Mouse (Mus musculus) intestine, embryonic 16.5 days (tissue): ENCODE data around the gene Eno2. TPM values are rescaled to one million over a fixed set of nuclear protein-coding genes. Genes with fewer than 3 reads are reported as not detected.

Experiments used
- ATAC-seq: fragments of 200-750 bp; cut with Nextera tagmentation; 2 replicates; pipeline ENCODE4 v1.8.0; 2017; ENCODE audit warnings: moderate TSS enrichment, moderate library complexity
- H3K27ac ChIP-seq: fragments of 300-500 bp; sonication (generic); 2 replicates; pipeline ENCODE4 v1.5.1; 2014; ENCODE audit warnings: mild to moderate bottlenecking, low read length
- H3K27me3 ChIP-seq: fragments of 300-500 bp; sonication (generic); replicated peaks from 2 replicates; pipeline ENCODE4 v1.6.1; 2014; ENCODE audit warnings: low read length, control low read depth, mixed read lengths; ENCODE audit not compliant: control insufficient read depth, insufficient read depth
- H3K36me3 ChIP-seq: fragments of 300-500 bp; sonication (generic); 2 replicates; pipeline ENCODE4 v1.6.1; 2014; ENCODE audit warnings: low read length, control low read depth; ENCODE audit not compliant: control insufficient read depth, insufficient read depth
- H3K4me1 ChIP-seq: fragments of 300-500 bp; sonication (generic); 2 replicates; pipeline ENCODE4 v1.6.1; 2014; ENCODE audit warnings: low read length, control low read depth, mixed read lengths; ENCODE audit not compliant: control insufficient read depth, insufficient read depth
- H3K4me2 ChIP-seq: fragments of 300-500 bp; sonication (generic); 2 replicates; pipeline ENCODE4 v1.6.1; 2014; ENCODE audit warnings: low read depth, low read length, control low read depth
- H3K4me3 ChIP-seq: fragments of 300-500 bp; sonication (generic); 2 replicates; pipeline ENCODE4 v1.5.1; 2014; ENCODE audit warnings: mild to moderate bottlenecking, low read length
- H3K9ac ChIP-seq: fragments of 300-500 bp; sonication (generic); 2 replicates; pipeline ENCODE4 v1.6.1; 2014; ENCODE audit warnings: low read depth, low read length
- H3K9me3 ChIP-seq: fragments of 300-500 bp; sonication (generic); 2 replicates; pipeline ENCODE4 v1.6.1; 2016; ENCODE audit warnings: low read length, control low read depth; ENCODE audit not compliant: control insufficient read depth
- WGBS: fragments of 180-500 bp; shearing (Covaris S2); extraction: QIAGEN DNeasy Blood & Tissue Kit; methylation state at CpG from one replicate; pipeline ENCODE4 v1.1.7; 2014; 5-methylcytosine and 5-hydroxymethylcytosine counted together
- polyA plus RNA-seq: library from polyadenylated mRNA; unstranded; fragments of >200 nt; fragmentation: Nextera tagmentation; extraction: Ambion mirVana; gene quantifications from 2 replicates; pipeline ENCODE4 v1.2.1, GENCODE M21; 2015

Eno2 gene
- polyA plus RNA-seq = 7.1 and 7.9 TPM in 2 replicates

DNA sequence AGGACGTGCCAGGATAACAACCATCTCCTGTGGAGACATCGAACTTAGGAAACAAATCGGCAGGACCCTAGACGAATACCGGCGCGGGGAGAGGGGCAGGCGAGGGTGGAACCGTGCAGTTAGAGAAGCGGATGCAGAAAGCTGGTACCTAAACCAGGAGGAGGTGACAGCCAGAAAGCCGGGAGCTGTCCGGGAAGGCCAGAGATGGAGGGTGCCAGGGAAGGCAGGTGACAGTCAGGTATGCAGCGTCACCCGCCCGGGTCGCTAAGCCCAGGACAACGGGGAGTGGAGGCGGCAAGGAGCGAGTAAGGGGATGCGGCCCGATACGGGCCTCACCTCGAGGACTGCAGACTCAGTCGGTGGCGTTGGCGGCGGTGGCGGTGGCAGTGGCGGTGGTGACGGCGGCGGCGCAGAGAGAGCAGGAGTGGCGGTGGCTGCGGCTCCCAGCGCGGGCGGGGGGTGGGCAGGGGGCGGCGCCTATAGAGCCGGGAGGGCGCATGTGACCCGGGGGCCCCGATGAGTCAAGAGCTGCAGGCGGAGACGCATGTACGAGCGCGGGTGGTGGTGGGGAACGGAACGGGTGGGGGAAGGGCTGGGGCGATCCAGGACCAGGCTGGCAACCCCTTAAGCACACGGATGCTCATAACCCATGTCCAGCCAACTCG, at the start of gene Eno2:
Gene Eno2, minus strand, starts transcription at position 573 of the 665 bp plus-strand sequence.
- H3K4me3 ChIP-seq = peak within 1 kb of the TSS; percentile 57
- peak within 1 kb of the TSS; percentile 69 for H3K9ac ChIP-seq
- peak; percentile 83 for ATAC-seq
- peaks cover 5% of the 10 kb centered on the region for H3K27me3 ChIP-seq
- peaks cover 17% of the 10 kb centered on the region for H3K4me1 ChIP-seq
- WGBS = under 1% methylated on average over 44 of the region's 54 CpGs
- peak within 1 kb of the TSS; percentile 82 for H3K4me2 ChIP-seq
- no peaks in the 10 kb centered on the region for H3K9me3 ChIP-seq
- H3K27ac ChIP-seq = no peak within 1 kb of the TSS
- no peaks in the 10 kb centered on the region for H3K36me3 ChIP-seq

DNA sequence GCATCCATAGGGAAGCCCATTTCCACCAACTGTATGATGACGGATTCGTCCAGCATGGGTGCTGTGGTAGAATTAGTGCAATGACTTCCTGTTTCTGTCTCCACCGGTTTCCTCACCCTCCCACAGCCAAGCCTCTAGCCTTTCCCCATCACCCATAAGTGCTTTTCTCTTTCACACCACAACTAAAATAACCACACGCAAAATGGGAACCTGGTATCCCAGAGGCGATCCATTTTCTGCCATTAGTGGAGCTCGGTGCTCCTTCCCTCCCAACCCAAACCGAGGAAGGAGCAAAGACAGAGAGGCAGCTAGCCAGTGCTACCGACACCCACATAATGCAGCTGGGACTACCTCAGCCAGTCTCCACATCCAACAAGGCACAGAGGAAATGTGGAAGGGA, 48.5 kb upstream of the Eno2 start:
- no peaks in the 10 kb centered on the region for H3K27me3 ChIP-seq
- no peak for ATAC-seq

DNA sequence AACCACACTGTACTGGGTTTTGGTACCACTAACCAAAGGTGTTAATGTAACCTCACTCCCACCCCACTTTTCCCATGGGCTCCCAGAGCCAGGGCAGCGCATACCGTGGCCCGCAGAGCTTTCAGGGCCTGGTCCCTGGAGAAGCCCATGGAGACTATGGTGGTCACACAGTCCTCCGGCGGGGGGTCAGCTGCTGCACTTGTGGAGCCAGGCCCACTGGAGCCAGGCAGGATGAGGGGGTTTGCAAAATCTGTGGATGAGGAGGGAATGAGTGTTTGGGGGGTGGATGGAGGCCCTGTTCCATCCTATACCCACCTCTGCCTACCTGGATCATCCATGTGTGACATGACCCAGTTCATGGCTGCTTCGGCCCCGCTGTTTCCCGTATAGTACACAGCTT, 48.1 kb upstream of the Eno2 start:
- Histone ChIP-seq H3K27ac (no peak overlapping the region), H3K4me1 (peaks cover 14% of the 10 kb centered on the region), H3K27me3 (no peaks in the 10 kb centered on the region), H3K4me2 (no peak overlapping the region), H3K9ac (no peak overlapping the region), H3K4me3 (no peak overlapping the region), H3K36me3 (peaks cover 27% of the 10 kb centered on the region), H3K9me3 (no peaks in the 10 kb centered on the region)
- ATAC-seq = no peak
- 96% methylated on average over 8 of the region's 8 CpGs for WGBS

More for the DNA sequence above, 48.5 kb upstream of the Eno2 start:
- no peak overlapping the region for H3K4me3 ChIP-seq
- peaks cover 31% of the 10 kb centered on the region for H3K36me3 ChIP-seq
- 87% methylated on average over 8 of the region's 8 CpGs for WGBS
- H3K9me3 ChIP-seq = no peaks in the 10 kb centered on the region
- no peak overlapping the region for H3K4me2 ChIP-seq
- H3K27ac ChIP-seq = no peak overlapping the region
- no peak overlapping the region for H3K9ac ChIP-seq
- H3K4me1 ChIP-seq = peaks cover 14% of the 10 kb centered on the region

DNA sequence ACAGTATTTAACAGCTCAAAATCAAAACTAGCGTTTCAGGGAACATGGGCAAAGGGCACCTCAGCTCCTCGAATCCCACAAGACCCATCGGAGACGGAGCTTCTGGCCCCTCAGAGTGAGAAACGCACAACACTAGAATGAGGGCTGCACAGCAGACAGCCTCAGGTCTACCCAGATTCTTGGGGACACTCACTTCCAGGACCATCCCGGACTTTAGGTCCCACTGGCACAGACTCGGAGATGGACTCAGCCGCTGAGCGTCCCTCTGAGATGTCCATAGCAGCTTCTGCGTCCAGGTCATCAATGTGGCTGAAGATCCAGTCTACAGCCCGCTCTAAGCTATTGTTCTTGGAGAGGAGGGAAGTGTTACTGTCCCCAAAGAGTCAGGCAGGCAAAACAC, 47.7 kb upstream of the Eno2 start:
- no peak overlapping the region for H3K4me2 ChIP-seq
- 94% methylated on average over 11 of the region's 11 CpGs for WGBS
- H3K27me3 ChIP-seq = no peaks in the 10 kb centered on the region
- no peak overlapping the region for H3K27ac ChIP-seq
- no peak for ATAC-seq
- peaks cover 18% of the 10 kb centered on the region for H3K4me1 ChIP-seq
- no peak overlapping the region for H3K4me3 ChIP-seq
- no peak overlapping the region for H3K9ac ChIP-seq
- no peaks in the 10 kb centered on the region for H3K9me3 ChIP-seq
- H3K36me3 ChIP-seq = peaks cover 27% of the 10 kb centered on the region

DNA sequence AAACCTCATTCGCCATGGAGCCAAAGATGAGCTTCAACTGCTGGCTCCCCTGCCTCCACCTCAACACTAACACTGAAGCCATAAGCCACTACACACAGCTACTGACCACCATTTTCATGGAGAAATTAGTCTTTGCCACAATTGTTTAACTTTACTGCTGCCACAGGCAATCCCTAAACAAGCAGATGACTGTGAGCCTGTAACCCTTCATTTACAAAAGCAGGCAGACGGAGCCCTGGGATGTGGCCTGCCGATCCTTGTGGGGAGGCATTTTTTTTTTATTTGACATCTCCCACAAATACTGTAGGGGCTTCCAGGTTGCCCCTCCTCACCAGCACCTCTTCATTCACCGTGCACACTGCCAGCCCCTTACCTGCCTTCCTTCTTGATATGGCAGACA, 47.1 kb upstream of the Eno2 start:
- Histone ChIP-seq H3K4me1 (peaks cover 22% of the 10 kb centered on the region), H3K4me2 (no peak overlapping the region), H3K27ac (no peak overlapping the region), H3K9ac (no peak overlapping the region), H3K27me3 (no peaks in the 10 kb centered on the region), H3K9me3 (no peaks in the 10 kb centered on the region), H3K36me3 (peaks cover 29% of the 10 kb centered on the region), H3K4me3 (no peak overlapping the region)
- no peak for ATAC-seq
- 83% methylated on average over 4 of the region's 4 CpGs for WGBS

DNA sequence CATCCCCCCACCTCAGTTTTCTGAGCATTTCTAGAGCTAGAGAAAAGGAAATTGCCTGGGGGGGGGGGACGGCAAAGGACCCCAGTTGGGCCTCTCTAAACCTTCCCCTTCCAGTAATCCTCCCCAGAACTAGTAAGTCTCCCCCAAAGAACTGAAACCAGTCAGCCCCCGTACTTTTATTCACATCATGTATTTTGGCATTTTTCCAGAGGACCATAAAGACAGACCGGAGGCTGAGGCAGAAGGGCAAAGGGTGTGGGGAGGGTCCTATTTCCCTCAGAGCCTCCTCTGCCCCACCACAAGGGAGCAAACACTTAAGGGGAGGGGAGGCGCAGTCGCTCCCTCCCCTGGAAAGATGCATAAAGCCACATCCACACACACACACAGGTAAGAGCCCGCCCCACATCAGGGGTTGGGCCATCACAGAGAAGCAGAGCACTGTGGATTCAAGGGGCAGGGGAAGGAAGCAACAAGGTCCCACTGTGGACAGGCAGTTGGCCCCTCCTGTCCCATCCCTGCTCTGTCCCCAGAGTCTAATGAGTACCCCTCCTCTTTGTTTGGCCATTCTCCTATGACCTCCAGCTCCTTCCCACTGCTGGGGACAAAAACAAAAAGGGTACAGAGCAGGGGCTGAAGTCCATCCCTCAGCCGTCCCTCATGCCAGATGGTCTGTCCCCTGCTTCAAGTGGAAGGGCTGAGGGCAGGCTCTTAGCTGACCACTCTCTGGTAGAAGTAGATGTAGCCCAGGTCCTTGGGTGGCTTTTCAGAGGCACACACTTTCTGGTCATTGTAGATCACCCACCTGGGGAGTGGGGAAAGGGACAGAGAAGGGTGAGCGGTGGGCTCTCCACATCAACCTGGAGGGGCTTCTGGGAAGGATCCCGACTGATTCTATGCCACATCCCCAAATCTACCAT, 45.6 kb upstream of the Eno2 start:
- Histone ChIP-seq H3K27me3 (no peaks in the 10 kb centered on the region), H3K9ac (0 out of 2 replicates have a peak overlapping the region, but pooled peaks have one; percentile 40), H3K9me3 (no peaks in the 10 kb centered on the region), H3K4me3 (no peak overlapping the region; the same call in 1 of the 2 replicates), H3K4me1 (peaks cover 27% of the 10 kb centered on the region), H3K36me3 (peaks cover 25% of the 10 kb centered on the region), H3K27ac (peak overlapping the region; percentile 31; the same call in 1 of the 2 replicates), H3K4me2 (peak overlapping the region; percentile 63; the same call in 1 of the 2 replicates)
- ATAC-seq = no peak
- 58% methylated on average over 9 of the region's 9 CpGs for WGBS

DNA sequence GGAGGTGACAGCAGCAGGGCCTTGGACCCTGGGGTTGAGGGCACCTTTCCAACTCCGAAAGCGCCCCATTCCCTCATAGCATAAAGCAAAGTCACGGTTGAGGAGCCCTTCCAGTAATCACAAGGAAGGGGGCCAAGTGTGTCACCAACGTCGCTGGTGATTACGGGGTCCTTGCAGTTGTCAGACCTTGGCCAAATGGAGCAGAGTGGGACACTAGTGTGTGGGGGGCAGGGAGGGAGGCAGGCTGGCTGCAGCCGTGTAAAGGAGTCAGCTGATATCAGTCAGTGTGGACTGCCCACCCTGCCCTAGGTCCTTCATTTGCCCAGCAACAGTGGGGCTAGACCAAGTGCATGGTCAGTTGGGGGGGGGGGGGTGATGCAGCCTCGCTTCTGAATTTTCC, 45.0 kb upstream of the Eno2 start:
- peak; percentile 34 for ATAC-seq
- WGBS = 31% methylated on average over 8 of the region's 8 CpGs
- Histone ChIP-seq H3K36me3 (peaks cover 18% of the 10 kb centered on the region), H3K4me3 (peak overlapping the region; percentile 79), H3K27ac (peak overlapping the region; percentile 97), H3K27me3 (no peaks in the 10 kb centered on the region), H3K4me2 (peak overlapping the region; percentile 63), H3K9me3 (no peaks in the 10 kb centered on the region), H3K4me1 (peaks cover 33% of the 10 kb centered on the region), H3K9ac (peak overlapping the region; percentile 94)

DNA sequence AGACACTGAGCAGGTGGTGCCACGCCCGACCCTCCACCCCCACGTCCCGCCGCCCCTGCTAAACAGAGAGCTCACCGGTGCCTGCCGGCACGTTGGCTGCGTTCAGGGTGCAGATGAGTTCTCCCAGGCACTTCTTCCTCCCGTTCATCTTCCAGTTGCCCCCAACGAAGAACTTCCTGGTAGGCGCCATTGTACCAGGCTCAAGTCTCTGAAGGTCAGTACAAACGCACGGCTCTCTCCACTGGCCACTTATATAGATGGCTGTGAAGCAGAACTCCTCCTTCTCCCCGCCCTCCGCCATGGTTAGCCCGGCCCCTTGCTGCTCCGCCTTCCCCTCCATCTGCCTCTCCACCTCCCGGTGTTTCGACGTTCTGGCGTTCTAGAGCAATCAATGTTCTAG, 44.5 kb upstream of the Eno2 start, which contains the start of gene Tpi1:
Gene Tpi1, minus strand, starts transcription at position 364 of the 400 bp plus-strand sequence.
- Histone ChIP-seq H3K4me2 (peak within 1 kb of the TSS; percentile 63), H3K9me3 (no peaks in the 10 kb centered on the region), H3K27me3 (no peaks in the 10 kb centered on the region), H3K4me1 (peaks cover 33% of the 10 kb centered on the region), H3K27ac (peak within 1 kb of the TSS; percentile 97), H3K36me3 (peaks cover 14% of the 10 kb centered on the region; the same call in 1 of the 2 replicates), H3K4me3 (peak within 1 kb of the TSS; percentile 79), H3K9ac (peak within 1 kb of the TSS; percentile 94)
- ATAC-seq = peak; percentile 87
- under 1% methylated on average over 22 of the region's 22 CpGs for WGBS

DNA sequence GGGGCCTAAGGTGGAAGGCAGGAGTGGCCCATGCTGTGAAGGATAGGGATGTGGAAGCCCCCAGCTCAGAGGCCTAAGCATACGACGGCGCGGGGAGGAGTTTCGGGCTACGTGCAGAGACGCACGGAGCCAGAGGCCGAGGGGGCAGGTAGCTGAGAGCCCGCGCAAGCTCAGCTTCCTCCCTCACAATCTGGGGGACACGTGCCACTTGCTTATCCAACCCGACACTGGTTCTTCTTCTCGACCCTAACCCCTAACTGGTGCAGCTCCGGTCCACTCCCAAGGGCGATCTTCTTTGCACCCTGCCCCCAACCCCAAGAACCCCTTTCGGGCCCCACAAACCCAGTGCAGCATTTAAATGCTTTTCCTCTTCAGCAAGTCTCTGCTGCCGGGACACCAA, 44.0 kb upstream of the Eno2 start:
- under 1% methylated on average over 18 of the region's 18 CpGs for WGBS
- peak overlapping the region; percentile 63 for H3K4me2 ChIP-seq
- H3K9ac ChIP-seq = peak overlapping the region; percentile 94
- H3K4me1 ChIP-seq = peaks cover 33% of the 10 kb centered on the region
- peak overlapping the region; percentile 97 for H3K27ac ChIP-seq
- peak; percentile 60 for ATAC-seq
- peaks cover 14% of the 10 kb centered on the region; the same call in 1 of the 2 replicates for H3K36me3 ChIP-seq
- H3K9me3 ChIP-seq = no peaks in the 10 kb centered on the region
- no peaks in the 10 kb centered on the region for H3K27me3 ChIP-seq
- peak overlapping the region; percentile 79 for H3K4me3 ChIP-seq
